Mouse (Mus musculus) cerebellum, adult 11-12 months (tissue): Measurements from ENCODE around the gene Exoc3l.

Experiments used
- DNase-seq: peaks from one replicate; pipeline ENCODE4 v3.0.0; 2022

The Exoc3l gene

GRCm38 (mm10) chr8:105295895-105296573, at the start of gene Exoc3l:
Gene Exoc3l (minus strand): TSS chr8:105296101.
- peak; percentile 40 for DNase-seq

GRCm38 (mm10) chr8:105345061-105345975, 49.4 kb upstream of the Exoc3l start:
- DNase-seq = no peak

- no peak for DNase-seq
Measured at GRCm38 (mm10) chr8:105343791-105344574, 48.1 kb upstream of the Exoc3l start.

- no peak for DNase-seq
Measured at GRCm38 (mm10) chr8:105342768-105343167, 46.9 kb upstream of the Exoc3l start.

- DNase-seq = peak; percentile 16
Measured at GRCm38 (mm10) chr8:105341399-105341798, 45.5 kb upstream of the Exoc3l start.

- DNase-seq = no peak
Measured at GRCm38 (mm10) chr8:105339886-105340635, 44.2 kb upstream of the Exoc3l start.

GRCm38 (mm10) chr8:105338992-105339391, 43.1 kb upstream of the Exoc3l start:
- no peak for DNase-seq

- DNase-seq = no peak
Measured at GRCm38 (mm10) chr8:105336373-105337130, 40.7 kb upstream of the Exoc3l start.

GRCm38 (mm10) chr8:105332523-105332922, 36.6 kb upstream of the Exoc3l start:
- DNase-seq = no peak

- no peak for DNase-seq
Measured at GRCm38 (mm10) chr8:105331931-105332330, 36.0 kb upstream of the Exoc3l start.

- no peak for DNase-seq
Measured at GRCm38 (mm10) chr8:105331469-105331868, 35.6 kb upstream of the Exoc3l start.

- no peak for DNase-seq
Measured at GRCm38 (mm10) chr8:105330325-105330724, 34.4 kb upstream of the Exoc3l start.

- no peak for DNase-seq
Measured at GRCm38 (mm10) chr8:105326968-105327367, 31.1 kb upstream of the Exoc3l start.

GRCm38 (mm10) chr8:105326141-105326672, 30.3 kb upstream of the Exoc3l start, which contains the start of the genes Lrrc29 and Tmem208:
Gene Lrrc29 (minus strand): TSS chr8:105326278.
Gene Tmem208 (plus strand): TSS chr8:105326354.
- DNase-seq = peak; percentile 97

- peak; percentile 51 for DNase-seq
Measured at GRCm38 (mm10) chr8:105325641-105326093, 29.8 kb upstream of the Exoc3l start.

GRCm38 (mm10) chr8:105323183-105323582, 27.3 kb upstream of the Exoc3l start:
- DNase-seq = no peak

GRCm38 (mm10) chr8:105318662-105319190, 22.8 kb upstream of the Exoc3l start:
- no peak for DNase-seq

GRCm38 (mm10) chr8:105317941-105318340, 22.0 kb upstream of the Exoc3l start:
- DNase-seq = no peak

GRCm38 (mm10) chr8:105315073-105315769, 19.3 kb upstream of the Exoc3l start:
- DNase-seq = peak; percentile 78
